Mouse (Mus musculus) layer of hippocampus, postnatal 36 days (tissue): ENCODE data around the gene Ppcdc. TPM values are rescaled to one million over a fixed set of nuclear protein-coding genes. Genes with fewer than 3 reads are reported as not detected.

Experiments
- DNase-seq, 2 experiments: peaks; one replicate each; pipeline ENCODE4 v3.0.0; 2022
- total RNA-seq, 2 experiments: library from RNA; stranded (reverse); gene quantifications; 2 replicates each; pipeline ENCODE4 v1.2.3; 2021

Gene Ppcdc
- total RNA-seq, 2 experiments from 2014 or later = 14.9 to 17.7 TPM

DNA sequence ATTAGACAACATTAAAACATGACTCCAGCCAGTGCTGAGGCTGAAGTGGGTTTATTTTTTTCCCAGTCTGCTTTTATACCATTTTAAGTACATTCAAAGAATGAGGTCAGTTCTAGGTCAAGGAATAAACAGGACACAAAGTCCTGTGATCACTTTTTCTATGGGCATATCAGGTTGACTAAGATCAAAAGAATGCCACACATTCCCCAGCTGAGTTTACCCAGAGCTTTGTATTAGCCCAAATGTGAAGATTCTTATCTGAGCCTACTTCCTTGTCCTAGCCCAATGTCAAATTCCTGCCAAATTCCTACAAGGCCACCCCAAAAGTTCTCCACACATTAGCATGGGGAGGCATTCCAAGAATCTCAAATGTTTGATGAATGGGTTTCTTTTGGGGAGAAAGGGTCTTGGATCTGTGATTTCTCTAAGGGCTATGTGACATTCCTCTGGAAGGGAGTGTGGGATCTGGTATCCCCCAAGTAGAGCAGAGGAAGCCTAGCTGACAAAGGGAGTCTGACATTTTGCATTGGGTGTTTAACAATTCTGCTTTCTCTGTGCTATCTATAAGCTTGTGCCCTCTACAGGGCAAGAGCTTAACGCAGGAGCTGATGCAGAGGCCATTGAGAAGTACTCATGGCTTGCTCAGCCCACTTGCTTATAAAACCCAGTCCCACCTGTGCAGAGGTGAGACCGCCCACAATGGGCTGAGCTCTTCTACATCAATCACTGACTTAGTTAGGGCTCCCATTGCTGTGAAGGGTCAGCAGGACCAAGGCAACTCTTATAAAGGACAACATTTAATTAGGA lies 85.3 kb downstream of the Ppcdc start:
- no peak for DNase-seq

DNA sequence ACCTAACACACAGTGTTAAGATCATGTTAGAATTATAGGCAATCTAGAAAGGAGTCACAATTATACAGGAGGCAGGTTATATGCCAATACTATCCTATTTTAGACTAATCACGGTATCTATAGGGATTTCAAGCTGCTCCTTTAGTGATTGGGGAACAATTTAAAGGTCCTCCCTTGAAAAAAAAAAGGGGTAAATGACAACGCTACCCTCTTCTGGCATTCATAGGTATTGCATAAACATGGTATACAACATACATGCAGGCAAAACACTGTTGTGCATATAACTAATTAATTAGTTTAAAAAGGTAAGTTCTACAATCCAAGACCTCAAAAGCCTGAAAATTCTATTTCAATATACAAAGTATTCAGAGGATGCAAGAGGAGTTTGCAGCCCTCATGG lies 88.6 kb downstream of the Ppcdc start:
- no peak for DNase-seq

DNA sequence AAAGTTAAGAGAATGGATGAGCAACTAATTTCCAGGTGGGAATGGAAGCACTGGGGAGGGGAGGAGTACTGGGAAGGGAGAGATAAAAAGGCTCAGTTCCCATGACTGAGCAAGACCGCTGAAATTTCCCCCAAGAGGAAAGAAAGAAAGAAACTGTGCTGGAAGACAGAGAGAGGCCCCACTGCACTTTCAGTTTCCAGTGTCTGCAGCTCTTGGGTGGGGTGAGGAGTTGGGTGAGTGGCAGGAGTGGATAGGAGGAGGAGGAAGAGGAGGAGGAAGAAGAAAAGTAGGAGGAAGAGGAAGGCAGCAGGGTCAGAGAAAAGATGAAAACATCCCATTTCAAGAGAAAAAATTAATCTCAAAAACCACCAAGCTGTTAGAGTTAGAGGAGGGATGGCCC lies 94.0 kb downstream of the Ppcdc start:
- DNase-seq = no peak

DNA sequence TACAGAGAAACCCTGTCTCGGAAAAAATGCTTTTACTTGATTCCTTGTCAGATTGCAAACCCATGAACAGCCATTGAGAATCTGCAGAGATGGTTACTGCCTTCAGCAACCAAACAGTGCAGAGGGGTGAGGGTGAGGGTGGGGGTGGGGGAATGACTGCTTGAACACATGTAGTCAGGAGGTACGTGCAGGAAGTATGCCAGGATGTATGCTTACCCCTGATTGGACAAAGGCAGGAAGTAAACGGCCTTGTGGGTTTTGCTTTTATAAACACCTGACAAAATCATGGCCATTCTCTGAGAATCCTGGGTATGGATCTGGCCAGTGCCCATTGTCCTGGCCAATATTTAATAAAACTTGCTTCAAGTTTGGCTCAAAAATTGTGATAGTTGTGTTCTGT lies 96.2 kb downstream of the Ppcdc start:
- no peak for DNase-seq

DNA sequence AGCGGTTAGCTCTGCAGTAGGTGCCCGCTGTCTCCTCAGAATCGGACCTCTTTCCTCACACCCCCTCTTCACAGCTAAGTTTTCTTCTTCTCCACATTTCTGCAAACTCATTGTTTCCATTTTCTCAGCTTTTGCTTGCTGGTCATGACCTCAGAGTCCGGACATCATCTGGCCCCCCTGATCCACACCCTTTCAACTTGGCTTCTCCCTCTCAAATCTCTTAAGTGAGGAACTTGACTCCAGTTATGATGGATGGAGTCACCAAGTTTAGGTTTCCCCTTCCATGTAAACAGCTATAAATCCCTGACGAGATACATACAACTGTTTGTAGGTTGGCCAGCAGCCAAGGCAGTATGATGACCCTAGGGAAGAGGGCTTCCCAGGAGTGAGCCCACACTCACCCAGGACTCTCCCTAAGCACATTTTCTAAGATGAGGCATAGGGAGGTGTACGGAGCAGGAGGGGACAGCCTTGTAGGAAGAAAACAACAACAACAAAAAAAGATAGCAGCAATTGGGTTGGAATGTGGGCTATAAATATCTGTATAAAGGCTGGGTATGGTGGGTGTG lies 96.9 kb downstream of the Ppcdc start:
- no peak for DNase-seq

DNA sequence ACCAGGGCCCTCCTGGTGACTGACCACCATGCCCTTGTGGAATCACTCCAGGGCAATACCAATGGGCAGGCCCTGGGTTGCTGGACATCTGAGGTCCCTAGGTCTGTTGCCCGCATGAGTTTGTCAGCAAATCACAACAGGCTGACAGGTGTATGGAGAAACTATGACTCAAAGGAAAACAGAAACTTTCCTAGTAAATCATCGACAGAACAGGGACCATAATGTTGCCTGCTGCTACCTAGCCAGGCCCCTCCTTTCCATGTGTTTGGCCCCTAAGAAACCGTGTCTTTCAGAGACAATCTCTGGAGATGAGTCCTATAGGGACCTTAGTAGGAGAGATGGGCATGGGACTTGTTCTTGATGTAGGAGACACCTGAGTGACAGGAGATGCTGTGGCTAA lies 97.7 kb downstream of the Ppcdc start:
- DNase-seq = no peak

DNA sequence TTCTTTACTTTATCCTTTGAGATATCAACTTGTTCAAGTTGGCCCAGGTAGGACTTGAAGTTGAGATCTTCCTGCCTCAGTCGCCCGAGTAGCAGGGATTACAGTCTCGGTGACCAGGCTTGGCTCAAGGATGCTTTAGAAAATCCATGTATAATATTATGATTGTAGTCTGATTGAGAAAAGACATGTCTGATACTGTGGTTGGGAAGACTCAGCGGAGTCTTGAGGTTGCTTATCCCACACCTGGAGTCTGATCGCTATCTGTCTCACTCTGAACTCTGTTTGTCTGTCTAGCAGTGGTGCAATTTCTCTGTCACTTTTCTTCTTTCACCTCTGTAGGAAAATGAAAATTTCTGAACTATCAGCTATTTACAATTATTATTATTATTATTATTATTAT lies 99.6 kb downstream of the Ppcdc start:
- DNase-seq = no peak

DNA sequence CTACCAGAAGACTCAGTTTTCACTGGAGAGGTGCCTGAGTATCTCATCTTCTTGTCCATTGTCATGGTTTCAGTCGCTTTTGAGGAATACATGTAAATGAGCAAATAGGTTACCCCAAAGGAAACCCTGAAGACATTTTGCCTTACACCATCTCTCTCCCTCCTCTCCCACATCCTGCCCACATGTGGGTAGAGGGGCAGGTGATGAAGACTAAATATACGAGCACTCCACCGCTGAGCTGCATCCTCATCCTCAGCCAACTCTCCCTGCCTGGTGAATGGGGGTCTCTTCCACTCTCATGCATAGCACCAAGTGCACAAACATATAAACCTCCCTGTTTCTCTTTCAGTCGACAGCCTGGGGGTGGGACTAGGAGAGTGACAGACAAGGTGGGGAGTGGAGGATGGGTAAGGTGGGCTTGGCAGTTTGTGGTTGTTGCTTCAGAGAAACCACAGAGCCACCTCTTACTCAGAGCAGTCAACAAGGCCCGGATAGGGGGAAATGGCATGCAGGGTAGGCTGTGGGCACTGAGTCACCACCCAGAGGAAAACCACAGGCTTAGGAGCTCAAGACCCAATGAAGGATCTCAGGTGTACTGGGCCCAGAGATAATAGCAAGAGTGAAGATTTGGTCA lies 100.2 kb downstream of the Ppcdc start:
- DNase-seq = no peak

DNA sequence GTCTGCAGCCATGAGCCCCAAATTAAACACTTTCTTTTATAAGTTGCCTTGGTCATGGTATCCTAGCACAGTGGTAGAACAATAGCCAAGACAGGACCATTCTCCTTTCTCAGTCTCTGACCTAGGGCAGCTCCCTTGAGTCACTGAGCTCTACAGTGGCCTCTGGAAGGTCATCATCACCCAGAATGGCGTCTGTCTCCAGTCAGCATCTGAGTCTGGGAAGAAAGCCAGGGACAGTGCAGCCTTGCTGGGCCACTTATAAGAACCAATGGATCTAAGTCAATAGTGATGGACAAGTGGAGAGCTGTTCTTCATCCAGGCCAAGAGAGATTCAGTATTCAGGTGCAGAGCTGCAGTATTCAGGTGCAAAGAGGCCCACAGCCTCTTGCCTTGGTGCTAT lies 101.2 kb downstream of the Ppcdc start:
- DNase-seq = no peak

Other genes with a start within 250 kb of the Ppcdc start
- gene Trcg1, start 203.6 kb downstream of the Ppcdc start, total RNA-seq = not detected
- gene 1700017B05Rik, start 177.5 kb downstream of the Ppcdc start, total RNA-seq = 10 to 100 TPM; 31.7 to 33.8 TPM
- 100 to 1,000 TPM; 370 to 381 TPM for gene Scamp5, start 27.9 kb upstream of the Ppcdc start, total RNA-seq
- 1 to 10 TPM; 9.4 to 9.9 TPM for gene Rpp25, start 63.9 kb upstream of the Ppcdc start, total RNA-seq
- 100 to 1,000 TPM; 387 to 406 TPM for gene Cox5a, start 81.2 kb upstream of the Ppcdc start, total RNA-seq
- gene Fam219b, start 97.4 kb upstream of the Ppcdc start, total RNA-seq = 10 to 100 TPM; 18.7 to 19.2 TPM
- 10 to 100 TPM; 65.9 to 66.3 TPM for gene Mpi, start 112.6 kb upstream of the Ppcdc start, total RNA-seq
- gene Scamp2, start 120.8 kb upstream of the Ppcdc start, total RNA-seq = 10 to 100 TPM; 24.6 to 25.5 TPM
- 10 to 100 TPM; 23.0 to 31.3 TPM for gene Ulk3, start 149.3 kb upstream of the Ppcdc start, total RNA-seq
- gene Cplx3, start 166.2 kb upstream of the Ppcdc start, total RNA-seq = 1 to 10 TPM; 3.6 to 3.7 TPM
- not detected for gene Lman1l, start 180.7 kb upstream of the Ppcdc start, total RNA-seq
- gene Csk, start 213.5 kb upstream of the Ppcdc start, total RNA-seq = 10 to 100 TPM; 35.2 to 41.8 TPM
- gene Cyp1a2, start 243.6 kb upstream of the Ppcdc start, total RNA-seq = not detected
- gene Cyp1a1, start 247.8 kb upstream of the Ppcdc start, total RNA-seq = under 1 TPM; 0.12 to 0.15 TPM